Mouse (Mus musculus): Measurements from ENCODE around the gene Fmo5. TPM values are rescaled to one million over a fixed set of nuclear protein-coding genes. Genes with fewer than 3 reads are reported as not detected.

Fmo5 gene
- total RNA-seq (2021), result 10 to 100 TPM; 13.8 to 13.9 TPM

GRCm38 (mm10) chr3:97628391-97629001 is at the start of gene Fmo5:
Gene Fmo5 (plus strand): TSS chr3:97628804.
- peak; percentile 79 to 80 for DNase-seq
- intact Hi-C loops (cut with DNase I), result loop anchor here (1.0 kb wide), 1 partner anchor 18 kb away; the partner anchor contains the start of gene Chd1l

- intact Hi-C loops (cut with DNase I), result loop anchor here (2.0 to 10.0 kb wide), 2 partner anchors 191 to 391 kb away; no protein-coding TSS in a partner anchor
These were observed 43.0 kb upstream of the Fmo5 start for GRCm38 (mm10) chr3:97585383-97586160.

GRCm38 (mm10) chr3:97587656-97588055 is 40.9 kb upstream of the Fmo5 start:
- DNase-seq, result no peak
- intact Hi-C loops (cut with DNase I), result loop anchor here (2.0 to 10.0 kb wide), 2 partner anchors 393 to 653 kb away; no protein-coding TSS in a partner anchor

More at GRCm38 (mm10) chr3:97585383-97586160, 43.0 kb upstream of the Fmo5 start:
- DNase-seq, result peak; percentile 61 to 74

GRCm38 (mm10) chr3:97590699-97591098 is 37.9 kb upstream of the Fmo5 start:
- DNase-seq, result no peak
- intact Hi-C loops (cut with DNase I), result no loop called here

GRCm38 (mm10) chr3:97593089-97593488 is 35.5 kb upstream of the Fmo5 start:
- no peak for DNase-seq
- intact Hi-C loops (cut with DNase I), result no loop called here

GRCm38 (mm10) chr3:97594140-97594539 is 34.5 kb upstream of the Fmo5 start:
- intact Hi-C loops (cut with DNase I), result no loop called here
- DNase-seq, result no peak

GRCm38 (mm10) chr3:97595066-97595465 is 33.5 kb upstream of the Fmo5 start:
- DNase-seq, result no peak
- intact Hi-C loops (cut with DNase I), result no loop called here

GRCm38 (mm10) chr3:97596796-97597195 is 31.8 kb upstream of the Fmo5 start:
- intact Hi-C loops (cut with DNase I), result no loop called here

GRCm38 (mm10) chr3:97600050-97600832 is 28.4 kb upstream of the Fmo5 start:
- intact Hi-C loops (cut with DNase I), result no loop called here
- DNase-seq, result no peak

More at GRCm38 (mm10) chr3:97596796-97597195, 31.8 kb upstream of the Fmo5 start:
- no peak for DNase-seq

- intact Hi-C loops (cut with DNase I), result no loop called here
- peak; percentile 38 for DNase-seq
These were observed 19.3 kb upstream of the Fmo5 start for GRCm38 (mm10) chr3:97609201-97609844.

- peak; percentile 96 to 98 for DNase-seq
- intact Hi-C loops (cut with DNase I), result loop anchor here (1.0 to 2.0 kb wide), 3 partner anchors 18 to 71 kb away; partner anchors contain the start of genes Fmo5 and Prkab2
These were observed 18.7 kb upstream of the Fmo5 start, which contains the start of gene Chd1l for GRCm38 (mm10) chr3:97609845-97610410. Gene Chd1l (minus strand): TSS chr3:97610203.

GRCm38 (mm10) chr3:97611021-97611420 is 17.6 kb upstream of the Fmo5 start:
- intact Hi-C loops (cut with DNase I), result loop anchor here (2.0 kb wide), 1 partner anchor 70 kb away; no protein-coding TSS in a partner anchor
- DNase-seq, result no peak

- intact Hi-C loops (cut with DNase I), result no loop called here
- DNase-seq, result no peak
These were observed 13.4 kb upstream of the Fmo5 start for GRCm38 (mm10) chr3:97615154-97615553.

GRCm38 (mm10) chr3:97615933-97616332 is 12.7 kb upstream of the Fmo5 start:
- no peak for DNase-seq
- intact Hi-C loops (cut with DNase I), result no loop called here

- intact Hi-C loops (cut with DNase I), result no loop called here
- DNase-seq, result no peak
These were observed 11.3 kb upstream of the Fmo5 start for GRCm38 (mm10) chr3:97617091-97617825.

GRCm38 (mm10) chr3:97617899-97618298 is 10.7 kb upstream of the Fmo5 start:
- intact Hi-C loops (cut with DNase I), result no loop called here
- no peak for DNase-seq

- no peak for DNase-seq
- intact Hi-C loops (cut with DNase I), result no loop called here
These were observed 7.9 kb upstream of the Fmo5 start for GRCm38 (mm10) chr3:97620657-97621056.

GRCm38 (mm10) chr3:97624611-97625010 is 4.0 kb upstream of the Fmo5 start:
- DNase-seq, result no peak
- intact Hi-C loops (cut with DNase I), result no loop called here

GRCm38 (mm10) chr3:97627893-97628292 is 711 bp upstream of the Fmo5 start:
- DNase-seq, result peak in 1 of 2 experiments; percentile 19
- intact Hi-C loops (cut with DNase I), result loop anchor here (1.0 kb wide), 1 partner anchor 18 kb away; the partner anchor contains the start of gene Chd1l
